Mouse (Mus musculus): Measurements from ENCODE around the gene Olfr582. TPM values are rescaled to one million over a fixed set of nuclear protein-coding genes. Genes with fewer than 3 reads are reported as not detected.

Gene Olfr582
- not detected in 2 replicates for total RNA-seq (2021)
- long read RNA-seq, result 0 reads

DNA sequence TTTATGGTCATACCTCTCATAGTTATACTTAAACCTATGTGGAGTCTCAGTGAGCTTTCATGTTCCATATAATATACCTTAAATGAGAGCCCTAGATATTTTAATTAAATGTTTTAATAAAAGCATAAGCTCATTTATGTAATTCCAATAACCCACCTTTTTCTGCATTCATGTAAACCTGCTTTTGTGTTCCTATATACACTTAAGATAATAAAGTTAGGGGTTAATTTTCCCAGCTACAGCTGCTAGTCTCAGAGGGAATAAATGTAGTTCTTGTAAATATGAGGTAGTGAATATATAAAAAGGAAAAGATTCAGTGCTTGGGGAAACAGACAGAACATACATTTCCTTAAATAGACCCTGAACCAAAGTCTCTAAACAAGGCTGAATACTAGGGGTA is at the start of gene Olfr582:
TSS of gene Olfr582 (plus strand) at position 301 of the 400 bp plus-strand sequence.
- no peak for DNase-seq

DNA sequence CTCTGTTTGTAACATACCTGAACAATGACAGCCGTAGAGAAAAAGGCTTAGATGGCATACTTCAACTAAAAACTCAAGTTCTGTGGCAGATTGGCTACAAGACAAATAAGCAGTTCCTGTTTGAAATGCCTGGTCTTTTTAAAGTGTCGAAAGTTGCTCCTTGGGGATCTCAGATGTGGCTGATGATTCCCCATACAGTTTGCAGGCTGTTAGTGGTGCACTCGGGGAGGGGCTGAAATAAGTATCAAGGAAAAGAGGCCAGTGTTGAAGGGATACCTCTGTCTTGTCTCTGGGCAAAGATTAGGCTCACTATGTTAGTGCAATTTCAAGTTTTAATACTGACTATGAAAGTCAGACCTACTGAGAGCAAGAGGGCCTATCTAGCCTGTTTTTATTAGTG is 48.6 kb upstream of the Olfr582 start, which contains the start of gene Olfr578:
TSS of gene Olfr578 (minus strand) at position 101 of the 400 bp plus-strand sequence.
- no peak for DNase-seq

DNA sequence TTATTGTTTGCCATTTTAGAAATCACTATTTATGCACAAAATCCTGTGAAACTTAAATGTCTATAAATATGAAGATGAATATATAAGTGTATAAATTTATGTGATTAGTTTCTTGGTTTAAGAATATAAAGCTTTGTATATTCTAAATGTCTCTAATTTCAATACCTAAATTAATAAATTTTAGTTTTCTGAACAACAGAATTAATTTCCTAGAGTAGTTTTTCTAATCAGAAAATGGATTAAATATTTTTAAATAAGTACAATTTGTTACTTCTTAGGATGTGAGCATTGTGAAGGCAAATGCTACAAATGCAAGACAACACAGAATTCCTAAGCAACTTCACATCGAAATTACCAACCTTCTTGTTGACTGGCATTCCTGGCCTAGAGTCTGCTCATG is 13.2 kb downstream of the Olfr582 start, which contains the start of gene Olfr583:
TSS of gene Olfr583 (plus strand) at position 301 of the 400 bp plus-strand sequence.
- no peak for DNase-seq

DNA sequence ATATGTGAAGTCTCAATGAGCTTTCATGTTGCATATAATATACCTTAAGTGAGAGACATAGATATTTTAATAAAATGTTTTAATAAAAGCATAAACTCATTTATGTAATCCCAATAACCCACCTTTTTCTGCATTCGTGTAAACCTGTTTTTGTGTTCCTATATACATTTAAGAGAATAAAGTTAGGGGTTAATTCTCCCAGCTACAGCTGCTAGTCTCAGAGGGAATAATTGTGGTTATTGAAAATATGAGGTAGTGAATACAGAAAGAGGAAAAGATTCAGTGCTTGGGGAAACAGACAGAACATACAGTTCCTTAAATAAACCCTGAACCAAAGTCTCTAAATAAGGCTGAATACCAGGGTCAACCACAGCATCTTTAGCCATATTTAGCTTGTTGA is 43.8 kb downstream of the Olfr582 start, which contains the start of gene Olfr584:
TSS of gene Olfr584 (plus strand) at position 301 of the 400 bp plus-strand sequence.
- no peak for DNase-seq

Other genes with a start within 250 kb of the Olfr582 start
- not detected in 2 replicates for gene Olfr564, start 234.5 kb upstream of the Olfr582 start, total RNA-seq (2021)
- not detected in 2 replicates for gene Olfr566, start 179.3 kb upstream of the Olfr582 start, total RNA-seq (2021)
- gene Olfr568, start 160.9 kb upstream of the Olfr582 start, total RNA-seq (2021), result not detected in 2 replicates
- not detected in 2 replicates for gene Olfr569, start 147.1 kb upstream of the Olfr582 start, total RNA-seq (2021)
- gene Olfr570, start 143.4 kb upstream of the Olfr582 start, total RNA-seq (2021), result not detected in 2 replicates
- not detected in 2 replicates for gene Olfr571, start 120.5 kb upstream of the Olfr582 start, total RNA-seq (2021)
- gene Olfr572, start 113.6 kb upstream of the Olfr582 start, total RNA-seq (2021), result not detected in 2 replicates
- gene Olfr573-ps1, start 95.4 kb upstream of the Olfr582 start, total RNA-seq (2021), result not detected in 2 replicates
- gene Olfr574, start 89.6 kb upstream of the Olfr582 start, total RNA-seq (2021), result not detected in 2 replicates
- not detected in 2 replicates for gene Olfr575, start 79.2 kb upstream of the Olfr582 start, total RNA-seq (2021)
- not detected in 2 replicates for gene Olfr576, start 75.4 kb upstream of the Olfr582 start, total RNA-seq (2021)
- gene Olfr577, start 62.1 kb upstream of the Olfr582 start, total RNA-seq (2021), result not detected in 2 replicates
- gene Olfr578, start 48.7 kb upstream of the Olfr582 start, total RNA-seq (2021), result not detected in 2 replicates
- gene Olfr583, start 13.3 kb downstream of the Olfr582 start, total RNA-seq (2021), result not detected in 2 replicates
- gene Olfr584, start 43.9 kb downstream of the Olfr582 start, total RNA-seq (2021), result not detected in 2 replicates
- not detected in 2 replicates for gene Olfr585, start 59.7 kb downstream of the Olfr582 start, total RNA-seq (2021)
- not detected in 2 replicates for gene Olfr586, start 87.6 kb downstream of the Olfr582 start, total RNA-seq (2021)
- not detected in 2 replicates for gene Olfr588-ps1, start 102.9 kb downstream of the Olfr582 start, total RNA-seq (2021)
- not detected in 2 replicates for gene Olfr589, start 118.3 kb downstream of the Olfr582 start, total RNA-seq (2021)
- gene Olfr591, start 140.3 kb downstream of the Olfr582 start, total RNA-seq (2021), result not detected in 2 replicates
- not detected in 2 replicates for gene Olfr592, start 146.8 kb downstream of the Olfr582 start, total RNA-seq (2021)
- not detected in 2 replicates for gene Olfr593, start 173.8 kb downstream of the Olfr582 start, total RNA-seq (2021)
- not detected in 2 replicates for gene Olfr594, start 179.0 kb downstream of the Olfr582 start, total RNA-seq (2021)
- not detected in 2 replicates for gene Usp17ld, start 214.5 kb downstream of the Olfr582 start, total RNA-seq (2021)

Data from adrenal gland, postnatal 25 days (tissue).